Mouse (Mus musculus) spleen, adult 2 months (tissue): Measurements from ENCODE around the gene Srgap3. TPM values are rescaled to one million over a fixed set of nuclear protein-coding genes. Genes with fewer than 3 reads are reported as not detected.
A peak's percentile ranks its signal among the peaks of the same experiment; 100 is the strongest.
"Not testable (repeated sequence)": the region's sequence is repeated elsewhere in the genome, so short reads cannot be mapped to it uniquely, and the experiment has no call there.

ENCODE experiments used
- DNase-seq, 2 experiments: peaks; one replicate each; pipeline versions ENCODE4 v3.0.0 to v3.0.0-alpha.2; 2012 to 2021; ENCODE audit warnings: low spot score in 2 of 2, low read depth in 1 of 2
- H3K27ac ChIP-seq: fragments of 200-500 bp; 2 replicates; pipeline ENCODE4 v1.5.1; 2012; ENCODE audit warnings: low read length, inconsistent platforms; ENCODE audit not compliant: insufficient read depth
- H3K27me3 ChIP-seq: fragments of 200-500 bp; 2 replicates; pipeline ENCODE4 v1.6.1; 2012; ENCODE audit warnings: mild to moderate bottlenecking, moderate library complexity, low read length, inconsistent platforms; ENCODE audit not compliant: control insufficient read depth, insufficient read depth
- H3K36me3 ChIP-seq: fragments of 200-500 bp; 2 replicates; pipeline ENCODE4 v1.6.1; 2012; ENCODE audit warnings: mild to moderate bottlenecking, low read length, inconsistent platforms; ENCODE audit not compliant: control insufficient read depth, insufficient read depth
- H3K4me1 ChIP-seq: fragments of 200-500 bp; 2 replicates; pipeline ENCODE4 v1.6.1; 2011; ENCODE audit warnings: inconsistent platforms; ENCODE audit not compliant: control insufficient read depth, insufficient read depth, insufficient read length
- H3K4me3 ChIP-seq: fragments of 200-500 bp; 2 replicates; pipeline ENCODE4 v1.5.1; 2011; ENCODE audit warnings: mild to moderate bottlenecking, inconsistent platforms; ENCODE audit not compliant: insufficient read depth, insufficient read length; ENCODE audit errors: extremely low read depth
- CTCF ChIP-seq: fragments of 200-500 bp; IDR thresholded peaks from 2 replicates; pipeline ENCODE4 v1.5.1; 2011; ENCODE audit warnings: mild to moderate bottlenecking, inconsistent platforms; ENCODE audit not compliant: insufficient read depth, insufficient read length, insufficient replicate concordance; ENCODE audit errors: extremely low read depth
- POLR2A ChIP-seq: fragments of 200-500 bp; IDR thresholded peaks from 2 replicates; pipeline ENCODE4 v1.6.1; 2011; ENCODE audit warnings: low read depth, low read length, inconsistent platforms
- WGBS: fragments of 180-500 bp; shearing (Covaris S2); methylation state at CpG from one replicate; pipeline ENCODE4 v1.1.7; 2018; 5-methylcytosine and 5-hydroxymethylcytosine counted together
- polyA plus RNA-seq: library from polyadenylated mRNA; depleted of rRNA; stranded (reverse); fragments of >200 nt; gene quantifications from 2 replicates; pipeline ENCODE4 v1.2.3, GENCODE M21; 2012

Gene Srgap3
- polyA plus RNA-seq, 1 experiment, result 2.7 TPM

GRCm38 (mm10) chr6:112862465-112862864, 84.6 kb downstream of the Srgap3 start:
- TF ChIP-seq POLR2A, result no peak
- TF ChIP-seq CTCF, result no peak
- Histone ChIP-seq H3K27me3 (no peaks in the 10 kb centered on the region), H3K27ac (no peak overlapping the region), H3K36me3 (no peaks in the 10 kb centered on the region), H3K4me1 (peaks cover 12% of the 10 kb centered on the region; the same call in 1 of the 2 replicates), H3K4me3 (no peak overlapping the region)
- WGBS, result 77% methylated on average over 7 of the region's 7 CpGs
- no peak for DNase-seq

DNA sequence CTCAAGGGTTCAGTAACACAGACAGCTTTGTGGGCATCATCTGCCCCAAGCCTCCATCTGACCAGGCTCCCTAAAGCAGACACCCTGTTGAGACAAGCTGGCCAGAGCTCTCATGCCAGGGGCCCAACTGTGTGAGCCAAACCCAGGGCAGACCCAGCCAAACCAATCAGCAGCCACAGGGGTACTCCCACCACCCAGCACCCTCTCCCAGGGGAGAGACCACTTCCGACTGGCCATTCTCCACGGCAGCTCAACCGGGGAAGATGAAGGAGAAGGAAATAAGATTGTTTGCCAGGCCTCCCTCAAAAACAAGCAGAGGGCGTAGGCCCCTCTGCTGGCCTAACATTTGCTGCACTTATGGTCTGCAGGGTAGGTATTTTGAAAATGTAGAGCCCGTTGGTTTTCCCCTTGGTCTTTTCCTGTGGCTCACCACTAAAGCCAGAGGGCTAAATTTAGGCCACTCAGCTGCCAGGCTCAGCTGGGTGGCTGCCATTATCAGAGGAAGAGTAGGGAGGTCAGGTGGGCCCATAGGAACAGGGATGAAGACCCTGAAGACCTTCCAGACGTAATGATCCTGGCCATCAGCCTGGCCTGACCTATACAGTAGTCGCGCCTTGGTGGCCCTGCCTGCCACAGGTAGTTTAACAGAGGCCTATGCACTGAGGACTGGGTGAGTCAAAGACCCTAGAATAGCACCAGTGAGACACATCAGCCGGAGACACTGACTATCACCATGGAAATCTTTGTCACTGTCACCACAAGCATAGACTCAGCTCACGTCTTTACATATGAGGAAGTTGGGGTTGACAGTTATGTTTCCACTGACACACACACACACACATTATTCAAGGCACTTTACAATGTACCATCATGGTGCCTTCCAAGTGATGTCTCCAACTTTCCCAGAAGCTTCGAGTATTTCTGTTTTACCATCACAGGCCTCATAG, 85.4 kb downstream of the Srgap3 start:
- Histone ChIP-seq H3K27ac (peak overlapping the region; percentile 74), H3K4me1 (peaks cover 12% of the 10 kb centered on the region; the same call in 1 of the 2 replicates)

DNA sequence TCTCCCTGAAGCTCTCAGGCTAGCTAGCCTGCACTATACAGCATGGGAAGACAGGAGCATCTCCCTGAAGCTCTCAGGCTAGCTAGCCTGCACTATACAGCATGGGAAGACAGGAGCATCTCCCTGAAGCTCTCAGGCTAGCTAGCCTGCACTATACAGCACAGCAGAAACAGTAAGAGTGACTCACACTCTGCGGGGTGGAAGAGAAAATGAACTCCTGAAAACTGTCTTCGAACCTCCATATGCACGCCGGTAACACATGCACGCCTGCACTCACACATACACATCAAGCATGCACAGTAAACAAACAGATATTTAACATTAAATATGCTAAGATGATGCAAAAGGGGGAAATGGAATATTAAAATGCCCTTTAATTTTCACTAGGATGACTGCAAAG, 86.8 kb downstream of the Srgap3 start:
- peaks cover 12% of the 10 kb centered on the region; the same call in 1 of the 2 replicates for H3K4me1 ChIP-seq
- H3K27ac ChIP-seq, DNase-seq, H3K36me3 ChIP-seq, H3K4me3 ChIP-seq, H3K27me3 ChIP-seq: not testable (repeated sequence)
- 94% methylated on average over 5 of the region's 5 CpGs for WGBS

More for the DNA sequence above, 85.4 kb downstream of the Srgap3 start:
- no peak overlapping the region for H3K4me3 ChIP-seq
- H3K36me3 ChIP-seq, result no peaks in the 10 kb centered on the region
- WGBS, result 20% methylated on average over 11 of the region's 11 CpGs
- DNase-seq, result peak; percentile 10 to 67
- TF ChIP-seq CTCF, result no peak
- no peak for TF ChIP-seq POLR2A
- H3K27me3 ChIP-seq, result no peaks in the 10 kb centered on the region

DNA sequence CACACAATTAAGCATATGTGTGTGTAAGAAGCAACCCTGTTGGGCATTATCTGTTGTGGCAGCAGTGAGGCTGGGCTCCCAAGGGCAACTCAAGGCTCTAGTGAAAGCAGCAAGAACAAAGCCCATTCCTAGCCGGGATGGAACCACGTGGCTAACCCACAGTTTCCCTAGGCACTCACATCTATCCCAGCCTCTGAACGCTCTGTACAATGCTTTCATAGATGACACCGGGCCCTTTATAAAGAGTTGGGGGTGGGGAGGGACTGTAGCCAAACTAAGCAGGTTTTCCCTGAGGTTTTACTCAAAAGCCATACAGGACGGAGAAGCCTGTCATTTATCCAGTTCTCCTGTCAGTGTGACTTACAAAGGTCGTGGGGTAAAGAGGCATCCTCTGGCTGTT, 90.0 kb downstream of the Srgap3 start:
- WGBS, result 83% methylated on average over 6 of the region's 6 CpGs
- H3K36me3 ChIP-seq, result no peaks in the 10 kb centered on the region

DNA sequence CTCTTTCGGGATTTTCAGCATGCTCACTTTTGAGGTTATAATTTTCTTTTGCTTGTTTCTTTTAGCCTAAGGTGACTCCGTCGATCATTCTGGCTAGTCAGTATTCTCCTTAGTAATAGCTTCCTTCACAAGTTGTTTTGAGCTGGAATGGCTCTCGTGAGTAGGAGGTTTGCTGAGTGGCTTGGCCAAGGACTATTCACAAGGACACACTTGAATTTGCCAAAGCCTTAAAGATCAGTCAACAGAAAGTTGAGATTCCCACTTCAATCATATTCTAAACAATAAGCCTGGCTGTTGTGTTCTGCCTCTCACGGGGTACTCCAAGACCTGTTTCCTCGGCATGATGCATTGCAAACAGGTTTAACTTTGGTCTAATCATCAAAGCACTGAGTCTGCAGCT, 91.9 kb downstream of the Srgap3 start:
- Histone ChIP-seq H3K27ac (no peak overlapping the region), H3K36me3 (no peaks in the 10 kb centered on the region), H3K27me3 (no peaks in the 10 kb centered on the region), H3K4me1 (peaks cover 7% of the 10 kb centered on the region; the same call in 1 of the 2 replicates), H3K4me3 (no peak overlapping the region)
- TF ChIP-seq POLR2A (no peak), CTCF (no peak)
- WGBS, result 88% methylated on average over 6 of the region's 6 CpGs
- DNase-seq, result no peak

More for the DNA sequence above, 90.0 kb downstream of the Srgap3 start:
- no peak overlapping the region for H3K27ac ChIP-seq
- peaks cover 16% of the 10 kb centered on the region; the same call in 1 of the 2 replicates for H3K4me1 ChIP-seq
- DNase-seq, result no peak
- H3K27me3 ChIP-seq, result no peaks in the 10 kb centered on the region
- no peak for TF ChIP-seq CTCF
- no peak for TF ChIP-seq POLR2A
- no peak overlapping the region for H3K4me3 ChIP-seq

- Histone ChIP-seq H3K4me3 (no peak overlapping the region), H3K4me1 (peaks cover 7% of the 10 kb centered on the region; the same call in 1 of the 2 replicates), H3K27me3 (no peaks in the 10 kb centered on the region), H3K27ac (peak overlapping the region; percentile 36), H3K36me3 (no peaks in the 10 kb centered on the region)
- DNase-seq, result peak; percentile 46 to 60
- no peak for TF ChIP-seq CTCF
- no peak for TF ChIP-seq POLR2A
- WGBS, result 54% methylated on average over 14 of the region's 14 CpGs
Observed at GRCm38 (mm10) chr6:112852261-112853235, 94.5 kb downstream of the Srgap3 start.

DNA sequence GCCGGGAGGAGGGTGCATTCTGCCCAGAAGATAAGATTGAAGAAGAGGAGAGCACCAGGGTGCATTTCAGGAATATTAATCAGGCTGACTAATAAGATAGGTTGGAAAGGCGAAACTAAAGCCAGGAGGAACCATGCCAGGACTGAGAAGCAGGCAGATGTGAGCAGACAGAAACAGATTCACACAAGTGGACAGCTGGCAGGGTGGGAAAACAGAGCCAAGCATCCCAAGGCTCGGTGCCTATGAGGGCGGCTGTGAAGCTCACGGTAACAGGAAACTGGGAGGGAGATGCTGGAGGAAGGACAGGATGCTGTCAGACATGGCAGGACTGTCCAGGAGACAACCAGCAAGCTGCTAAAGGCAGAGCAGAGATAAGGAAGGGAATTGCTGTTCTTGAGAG, 96.3 kb downstream of the Srgap3 start:
- Histone ChIP-seq H3K27ac (no peak overlapping the region), H3K36me3 (no peaks in the 10 kb centered on the region), H3K4me3 (no peak overlapping the region), H3K27me3 (no peaks in the 10 kb centered on the region), H3K4me1 (peaks cover 7% of the 10 kb centered on the region; the same call in 1 of the 2 replicates)
- DNase-seq, result no peak
- no peak for TF ChIP-seq POLR2A
- no peak for TF ChIP-seq CTCF
- WGBS, result 89% methylated on average over 5 of the region's 5 CpGs
